Mouse (Mus musculus): ENCODE measurements around the gene Hhat.

Hhat gene

DNA sequence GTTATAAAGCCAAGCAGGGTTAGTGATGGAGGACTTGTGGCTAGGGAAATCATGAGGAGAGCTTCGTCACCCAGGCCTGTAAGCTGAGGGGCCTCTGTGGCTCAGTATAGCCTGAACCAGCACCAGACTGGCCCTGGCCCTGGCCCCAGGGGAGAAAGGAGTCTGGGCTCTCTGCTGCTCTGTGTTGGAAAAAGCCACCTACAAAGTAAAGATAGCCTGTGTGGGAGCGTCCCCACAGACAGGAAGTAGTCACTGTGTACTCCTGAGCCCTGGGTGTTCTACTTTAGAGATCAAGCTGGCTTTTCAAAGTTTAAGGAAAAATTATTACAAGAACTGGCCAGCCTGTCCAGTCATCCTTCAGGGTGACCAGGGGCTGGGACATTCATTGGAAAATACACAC is 273.5 kb downstream of the Hhat start:
- DNase-seq (ENCODE audit: low read depth, low spot score) = no peak

DNA sequence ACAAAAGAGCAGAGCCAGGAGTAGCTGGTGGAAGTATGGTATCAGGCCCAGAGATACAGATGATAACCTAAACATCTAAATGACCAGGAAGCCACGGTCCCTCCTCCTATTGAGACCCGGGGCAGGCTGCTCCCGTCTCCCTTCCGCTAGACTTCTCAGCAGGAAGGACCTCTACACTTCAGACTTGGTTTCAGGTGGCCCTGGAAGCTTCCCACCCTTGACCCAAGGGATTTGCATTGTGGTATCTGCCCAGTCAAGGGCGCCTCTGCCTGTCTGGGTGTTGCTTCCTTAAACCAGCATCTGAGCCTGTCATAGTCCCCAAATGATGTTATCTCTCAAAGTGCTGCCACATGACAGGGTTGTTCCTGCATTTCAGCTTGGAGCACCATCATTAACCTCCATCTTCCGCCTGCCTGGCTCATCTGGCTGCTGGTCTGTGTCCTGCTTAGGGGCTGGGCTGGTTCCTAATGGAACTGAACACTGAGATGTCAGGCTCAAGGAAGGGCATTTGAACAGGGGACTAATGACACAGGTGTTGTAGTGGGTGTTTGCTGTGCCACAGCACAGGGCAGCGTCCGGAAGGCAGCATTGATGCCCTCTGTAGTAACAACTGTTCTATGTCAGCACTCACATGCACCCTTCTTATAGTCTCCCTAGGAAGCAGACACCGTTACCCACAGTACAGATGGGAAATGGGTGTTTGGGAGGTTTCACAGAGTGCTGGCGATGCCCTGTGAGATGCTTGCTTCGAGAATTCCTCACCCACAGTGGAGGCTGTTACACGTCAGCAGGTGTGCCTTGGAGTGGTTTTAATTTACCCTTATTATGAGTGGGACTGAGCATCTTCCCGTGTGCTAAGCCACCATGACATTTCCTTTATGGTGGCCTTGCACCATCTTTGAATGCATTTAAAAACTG is 280.9 kb downstream of the Hhat start:
- no peak for DNase-seq (ENCODE audit: low read depth, low spot score)

GRCm38 (mm10) chr1:192487571-192487970 is 283.5 kb downstream of the Hhat start:
- DNase-seq (ENCODE audit: low read depth, low spot score) = no peak

- no peak for DNase-seq (ENCODE audit: low read depth, low spot score)
Observed at GRCm38 (mm10) chr1:192485030-192485429, 286.0 kb downstream of the Hhat start.

DNA sequence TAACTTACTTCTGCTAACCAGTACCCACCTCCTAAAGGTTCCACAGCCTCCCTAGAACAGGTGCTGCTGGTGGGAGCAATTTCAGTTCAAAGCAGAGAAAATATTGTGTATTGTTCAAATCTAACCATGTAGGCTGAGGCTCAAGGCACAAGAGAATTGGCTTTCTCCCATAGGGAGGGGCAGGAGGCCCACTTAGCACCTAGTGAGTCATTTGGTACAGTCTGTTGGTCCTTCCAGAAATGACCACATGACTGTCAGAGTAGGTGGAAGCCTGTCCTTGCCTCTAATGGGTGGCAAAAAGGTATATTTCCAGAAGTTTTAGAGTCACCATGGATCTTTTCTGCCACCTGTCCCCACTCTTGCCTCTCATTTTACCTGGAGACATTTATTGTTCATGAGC is 289.6 kb downstream of the Hhat start:
- DNase-seq (ENCODE audit: low read depth, low spot score) = peak; percentile 26

- no peak for DNase-seq (ENCODE audit: low read depth, low spot score)
Observed at GRCm38 (mm10) chr1:192480072-192480784, 290.8 kb downstream of the Hhat start.

DNA sequence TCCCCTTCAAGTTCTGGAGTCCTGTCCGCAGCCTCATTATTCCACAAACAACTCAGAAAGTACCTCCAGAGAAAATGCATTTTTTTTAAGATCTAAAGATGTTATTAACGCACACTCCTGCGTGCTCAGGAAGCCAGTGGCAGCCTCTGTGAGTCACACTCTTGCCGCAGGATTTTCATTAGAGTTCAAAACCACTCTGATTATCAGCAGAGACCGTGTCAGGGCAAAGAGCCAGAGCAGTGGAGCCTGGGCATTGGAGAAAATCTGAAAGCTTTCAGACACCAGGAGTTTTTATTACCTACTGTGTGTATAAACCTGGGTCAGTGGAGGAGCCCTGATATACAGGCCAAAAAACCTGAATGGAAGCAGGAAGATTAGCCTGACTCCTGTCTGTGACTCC is 292.8 kb downstream of the Hhat start:
- DNase-seq (ENCODE audit: low read depth, low spot score) = peak; percentile 28

- peak; percentile 81 for DNase-seq (ENCODE audit: low read depth, low spot score)
Observed at GRCm38 (mm10) chr1:192477556-192477955, 293.5 kb downstream of the Hhat start.

DNA sequence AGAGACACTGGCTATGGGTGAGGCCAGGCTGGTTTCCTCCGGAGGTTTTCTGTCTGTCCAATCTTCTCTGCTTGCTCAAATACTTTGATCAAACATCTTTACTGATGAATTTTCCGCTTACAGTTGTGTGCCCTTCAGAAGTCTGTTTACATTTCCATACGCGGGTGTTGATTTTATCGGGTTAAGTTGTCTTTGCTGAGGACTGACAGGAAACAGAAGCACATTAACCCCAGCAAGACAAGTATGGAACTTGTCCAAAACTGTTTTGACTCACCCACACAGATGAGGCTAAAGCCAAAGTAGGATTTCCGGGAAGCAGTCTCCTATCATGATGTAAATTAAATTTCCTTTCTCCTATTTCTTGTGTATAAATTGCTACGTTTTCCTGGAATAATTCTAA is 294.3 kb downstream of the Hhat start:
- peak; percentile 37 for DNase-seq (ENCODE audit: low read depth, low spot score)

DNA sequence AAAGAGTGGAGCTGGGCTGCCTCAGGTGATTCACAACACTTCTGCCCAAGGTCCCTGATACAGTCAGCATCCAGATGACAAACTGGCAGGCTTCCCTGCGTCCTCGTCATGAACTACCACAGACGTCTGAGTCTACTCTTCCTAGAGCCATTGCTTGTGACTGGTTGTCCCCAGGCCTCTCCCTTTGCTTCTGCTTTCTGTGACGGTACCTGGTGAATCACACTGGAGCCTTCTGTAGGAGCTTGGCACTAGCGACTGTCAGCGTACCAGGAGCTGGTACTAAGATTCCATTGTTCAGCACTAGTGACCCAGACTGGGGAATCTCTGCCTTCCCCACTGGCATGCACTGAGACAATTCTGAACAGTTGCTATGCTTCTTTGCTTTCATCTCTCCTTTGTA is 297.9 kb downstream of the Hhat start:
- DNase-seq (ENCODE audit: low read depth, low spot score) = no peak

GRCm38 (mm10) chr1:192472366-192472765 is 298.7 kb downstream of the Hhat start:
- DNase-seq (ENCODE audit: low read depth, low spot score) = peak; percentile 60

GRCm38 (mm10) chr1:192463732-192464131 is 307.3 kb downstream of the Hhat start:
- DNase-seq (ENCODE audit: low read depth, low spot score) = no peak

- DNase-seq (ENCODE audit: low read depth, low spot score) = peak; percentile 33
Observed at GRCm38 (mm10) chr1:192457526-192458206, 313.4 kb downstream of the Hhat start.

- DNase-seq (ENCODE audit: low read depth, low spot score) = no peak
Observed at GRCm38 (mm10) chr1:192457037-192457436, 314.0 kb downstream of the Hhat start.

DNA sequence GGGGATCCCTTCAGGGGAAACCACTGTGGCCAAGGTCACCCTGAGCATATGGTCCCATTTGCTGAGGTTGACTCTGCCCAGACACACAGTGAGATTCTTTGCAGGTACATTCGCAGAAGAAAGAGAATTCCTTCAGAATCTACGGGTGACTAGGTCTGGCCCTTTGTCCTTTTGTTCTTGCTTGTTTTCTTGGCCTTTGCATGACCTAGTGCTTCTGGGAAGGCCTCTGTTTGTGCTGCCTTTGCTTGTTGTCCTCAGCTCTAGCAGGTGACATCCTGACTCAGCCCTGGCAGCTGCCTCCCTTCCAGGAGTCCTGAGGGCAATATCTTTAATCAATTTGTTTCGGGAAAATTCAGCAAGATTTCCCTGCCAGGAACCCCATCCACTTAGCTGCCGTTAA is 316.0 kb downstream of the Hhat start:
- peak; percentile 61 for DNase-seq (ENCODE audit: low read depth, low spot score)

GRCm38 (mm10) chr1:192454501-192454900 is 316.5 kb downstream of the Hhat start:
- DNase-seq (ENCODE audit: low read depth, low spot score) = peak; percentile 90

GRCm38 (mm10) chr1:192451722-192452121 is 319.3 kb downstream of the Hhat start:
- no peak for DNase-seq (ENCODE audit: low read depth, low spot score)

DNA sequence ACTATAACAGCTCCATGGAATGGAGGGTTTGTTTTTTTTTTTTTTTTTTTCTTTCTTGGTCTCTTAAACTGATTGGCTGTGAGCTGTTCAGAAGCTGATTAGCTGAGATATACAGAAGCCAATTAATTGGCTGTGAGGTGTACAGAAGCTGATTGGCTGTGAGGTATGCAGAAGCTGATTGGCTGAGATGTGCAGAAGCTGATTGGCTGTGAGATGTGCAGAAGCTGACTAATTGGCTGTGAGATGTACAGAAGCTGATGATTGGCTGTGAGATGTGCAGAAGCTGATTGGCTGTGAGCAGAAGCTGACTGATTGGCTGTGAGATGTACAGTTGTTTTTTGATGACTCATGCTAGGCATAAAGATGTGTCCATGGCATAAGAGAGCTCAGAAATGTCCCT is 320.6 kb downstream of the Hhat start:
- peak; percentile 31 for DNase-seq (ENCODE audit: low read depth, low spot score)

GRCm38 (mm10) chr1:192449572-192450351 is 321.3 kb downstream of the Hhat start:
- peak; percentile 51 for DNase-seq (ENCODE audit: low read depth, low spot score)

- DNase-seq (ENCODE audit: low read depth, low spot score) = no peak
Observed at GRCm38 (mm10) chr1:192448512-192448911, 322.5 kb downstream of the Hhat start.

DNA sequence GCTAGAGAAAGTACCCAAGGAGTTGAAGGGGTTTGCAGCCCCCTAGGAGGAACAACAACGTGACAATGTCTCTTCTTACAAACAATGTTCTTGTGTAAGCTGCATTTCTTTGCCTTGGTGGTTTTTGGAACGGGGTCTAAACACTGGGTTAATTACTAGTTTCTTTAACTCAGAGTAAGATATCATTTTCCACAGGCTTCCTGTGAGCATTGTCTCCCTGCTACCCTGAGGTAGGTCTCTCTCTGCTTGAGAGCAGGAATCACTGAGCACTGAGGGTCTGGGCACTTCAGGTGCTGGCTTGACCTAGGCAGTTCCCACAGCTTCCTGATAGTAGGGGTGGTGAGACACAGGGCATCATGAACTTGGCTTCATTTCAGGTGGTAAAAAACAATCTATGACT is 323.4 kb downstream of the Hhat start:
- DNase-seq (ENCODE audit: low read depth, low spot score) = no peak
